Mouse (Mus musculus): Measurements from ENCODE around the gene Sarm1. TPM values are rescaled to one million over a fixed set of nuclear protein-coding genes. Genes with fewer than 3 reads are reported as not detected.

Sarm1 gene
- polyA plus RNA-seq, 2 experiments from 2014 or later, result 1.0 to 1.7 TPM

- no peak for ATAC-seq
Measured at GRCm38 (mm10) chr11:78463286-78464036, 34.1 kb downstream of the Sarm1 start.

- no peak for ATAC-seq
Measured at GRCm38 (mm10) chr11:78462669-78463068, 34.9 kb downstream of the Sarm1 start.

GRCm38 (mm10) chr11:78461894-78462293 is 35.7 kb downstream of the Sarm1 start:
- no peak for ATAC-seq

DNA sequence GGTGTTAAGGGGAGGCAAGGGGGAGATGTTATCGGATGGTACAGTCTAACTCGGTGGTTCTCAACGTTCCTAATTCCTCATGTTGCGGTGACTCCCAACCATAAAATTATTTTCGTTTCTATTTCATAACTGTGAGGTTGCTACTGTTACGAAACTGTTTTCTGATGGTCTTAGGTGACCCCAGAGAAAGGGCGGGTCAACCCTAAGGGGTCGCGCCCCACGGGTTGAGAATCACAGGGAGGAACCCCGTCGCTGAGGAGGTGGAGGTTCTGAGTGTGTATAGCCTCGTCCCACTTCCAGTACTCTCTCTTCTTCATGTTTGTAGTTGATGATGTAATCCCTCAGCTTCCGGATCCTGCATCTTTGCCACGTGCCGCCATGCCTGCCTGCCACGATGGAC is 38.8 kb downstream of the Sarm1 start:
- ATAC-seq, result no peak

GRCm38 (mm10) chr11:78455308-78455707 is 42.2 kb downstream of the Sarm1 start:
- no peak for ATAC-seq

DNA sequence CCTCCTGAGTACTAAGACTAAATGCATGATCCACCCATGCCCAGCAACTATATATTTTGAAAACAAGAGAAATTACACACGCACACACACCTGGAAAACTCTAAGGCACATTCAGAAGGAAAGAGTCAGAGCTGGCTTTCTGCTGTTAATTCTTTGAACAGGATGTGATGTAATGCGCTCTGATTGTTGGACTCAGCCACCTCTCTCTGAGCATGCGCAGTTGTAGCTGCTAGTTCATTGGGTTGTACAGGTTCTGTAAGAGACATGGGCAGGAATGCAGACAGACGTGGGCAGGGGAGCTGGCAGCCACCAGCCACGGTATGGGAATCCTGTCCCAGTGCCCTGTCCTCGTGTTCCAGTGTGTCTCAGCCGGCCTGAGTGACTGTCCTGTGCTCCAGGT is 43.3 kb downstream of the Sarm1 start:
- ATAC-seq, result no peak

DNA sequence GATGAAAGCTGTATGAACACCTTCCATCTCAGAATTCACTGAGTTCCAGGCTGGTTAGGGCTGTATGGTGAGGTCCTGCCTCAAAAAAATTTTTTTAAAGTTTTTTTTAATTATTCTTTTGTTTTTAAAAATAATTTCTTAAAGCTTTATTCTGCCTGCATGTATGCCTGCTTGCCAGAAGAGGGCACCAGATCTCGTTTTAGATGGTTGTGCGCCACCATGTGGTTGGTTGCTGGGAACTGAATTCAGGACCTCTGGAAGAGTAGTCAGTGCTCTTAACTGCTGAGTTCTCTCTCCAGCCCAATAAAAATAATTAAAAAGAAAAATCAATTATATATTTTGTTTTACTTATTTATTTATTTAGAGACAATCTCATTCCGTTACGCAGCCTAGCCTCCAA is 43.9 kb downstream of the Sarm1 start:
- ATAC-seq, result no peak

- ATAC-seq, result no peak
Measured at GRCm38 (mm10) chr11:78450337-78450736, 47.2 kb downstream of the Sarm1 start.

- ATAC-seq, result no peak
Measured at GRCm38 (mm10) chr11:78448242-78448641, 49.3 kb downstream of the Sarm1 start.

DNA sequence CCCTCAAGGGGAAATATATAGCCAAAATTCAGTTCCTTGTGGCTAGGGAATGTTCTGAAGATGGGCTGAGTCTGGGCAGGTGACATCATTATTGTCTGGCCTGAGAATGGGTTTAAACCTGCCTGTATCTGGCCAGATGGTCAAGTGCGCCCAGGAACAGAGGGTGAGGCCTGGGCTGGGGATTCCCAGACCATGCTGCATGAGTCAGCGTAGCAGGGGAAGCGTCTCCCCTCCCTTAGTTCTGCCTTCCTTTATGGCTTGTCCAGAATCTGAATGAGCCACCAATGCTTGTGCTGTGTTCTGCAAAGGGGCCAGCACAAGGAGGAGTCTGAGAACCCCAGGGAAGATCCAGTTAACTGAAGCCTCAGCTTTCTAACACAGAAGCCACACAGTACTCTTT is 50.4 kb downstream of the Sarm1 start:
- no peak for ATAC-seq

DNA sequence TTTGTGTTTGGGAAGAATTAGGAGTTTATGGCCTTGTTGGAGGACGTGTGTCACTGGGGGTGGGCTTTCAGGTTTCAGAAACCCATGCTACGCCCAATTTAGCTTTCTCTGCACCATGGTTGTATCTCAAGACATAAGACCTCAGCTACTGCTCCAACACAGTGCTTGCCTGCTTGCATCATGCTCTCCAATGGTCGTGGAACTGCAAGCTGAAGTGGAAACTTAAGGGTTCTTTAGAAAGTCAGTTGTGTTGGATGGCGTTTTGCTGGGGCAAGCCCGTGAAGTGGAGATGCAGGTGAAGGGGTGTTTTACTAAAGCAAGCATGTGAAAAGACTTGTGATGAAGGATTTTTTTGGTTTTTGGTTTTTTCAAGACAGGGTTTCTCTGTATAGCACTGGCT is 54.4 kb downstream of the Sarm1 start:
- ATAC-seq, result no peak

GRCm38 (mm10) chr11:78438399-78438930 is 59.1 kb downstream of the Sarm1 start:
- ATAC-seq, result no peak

GRCm38 (mm10) chr11:78437182-78437581 is 60.4 kb downstream of the Sarm1 start:
- no peak for ATAC-seq

DNA sequence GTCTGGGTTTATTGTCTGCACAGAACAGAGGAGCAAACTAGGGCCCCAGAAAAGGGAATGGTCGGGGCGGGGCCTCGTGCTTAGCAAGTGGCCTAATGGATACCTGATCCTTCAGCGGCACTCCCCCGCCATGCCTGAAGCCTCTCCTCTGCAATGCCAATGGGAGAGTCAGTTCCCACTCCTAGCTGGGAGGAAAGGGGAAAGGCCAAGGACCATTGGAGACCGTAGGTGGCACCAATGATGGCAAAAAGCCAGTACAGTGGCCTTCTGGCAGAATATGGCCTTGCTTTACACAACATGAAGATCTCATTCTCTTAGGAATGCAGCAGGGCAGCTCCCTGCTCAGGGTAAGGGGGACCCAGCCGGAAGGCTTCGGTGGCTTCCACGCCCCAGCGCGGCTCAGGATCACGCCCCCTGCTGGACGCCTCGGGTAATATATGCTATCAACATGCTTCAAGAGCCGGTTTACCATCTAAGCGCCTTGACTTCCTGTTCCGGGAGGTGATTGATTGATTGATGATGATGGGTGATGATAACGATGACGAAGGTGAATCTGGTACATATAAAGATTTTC is 61.7 kb downstream of the Sarm1 start:
- no peak for ATAC-seq

DNA sequence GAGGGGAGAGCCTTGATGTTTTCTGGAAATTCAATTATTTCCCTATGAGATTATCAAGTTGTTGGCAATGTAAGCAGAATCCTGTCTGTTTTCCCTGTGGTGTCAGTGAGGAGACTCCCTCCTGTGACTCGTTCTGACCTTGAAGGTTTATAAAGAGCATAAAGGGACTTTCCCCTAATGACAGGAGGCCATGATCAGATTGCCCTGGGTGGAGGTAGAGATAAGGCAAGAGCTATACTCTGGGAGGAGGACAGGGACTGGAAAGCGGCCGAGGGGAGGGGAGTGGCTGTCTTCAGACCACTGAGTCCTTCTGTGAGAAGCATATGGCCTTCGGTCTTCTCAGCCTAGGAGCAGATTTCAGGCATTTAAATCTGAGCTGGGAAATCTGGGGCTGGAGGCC is 63.5 kb downstream of the Sarm1 start:
- ATAC-seq, result no peak

DNA sequence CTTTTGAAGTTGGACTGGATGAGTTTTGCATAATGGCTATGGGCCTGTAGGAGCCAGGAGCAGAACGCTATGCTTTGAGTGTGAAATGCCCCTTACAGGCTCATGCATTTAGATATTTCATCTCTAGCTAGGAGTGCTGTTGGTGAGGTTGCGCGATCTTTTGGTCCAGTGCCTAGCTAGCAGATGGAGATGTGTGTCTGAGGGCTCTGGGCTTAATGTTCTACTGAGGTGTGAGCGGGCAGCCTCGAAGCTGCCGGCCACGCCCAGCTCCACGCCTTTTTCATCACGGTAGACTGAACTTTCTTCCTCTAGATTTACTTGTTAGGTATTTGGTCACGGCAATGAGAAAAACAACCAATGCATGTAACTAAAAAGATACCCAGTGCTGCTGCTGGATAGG is 66.4 kb downstream of the Sarm1 start:
- ATAC-seq, result no peak

GRCm38 (mm10) chr11:78430195-78430878 is 67.2 kb downstream of the Sarm1 start:
- ATAC-seq, result no peak

- ATAC-seq, result no peak
Measured at GRCm38 (mm10) chr11:78428309-78428708, 69.2 kb downstream of the Sarm1 start.

DNA sequence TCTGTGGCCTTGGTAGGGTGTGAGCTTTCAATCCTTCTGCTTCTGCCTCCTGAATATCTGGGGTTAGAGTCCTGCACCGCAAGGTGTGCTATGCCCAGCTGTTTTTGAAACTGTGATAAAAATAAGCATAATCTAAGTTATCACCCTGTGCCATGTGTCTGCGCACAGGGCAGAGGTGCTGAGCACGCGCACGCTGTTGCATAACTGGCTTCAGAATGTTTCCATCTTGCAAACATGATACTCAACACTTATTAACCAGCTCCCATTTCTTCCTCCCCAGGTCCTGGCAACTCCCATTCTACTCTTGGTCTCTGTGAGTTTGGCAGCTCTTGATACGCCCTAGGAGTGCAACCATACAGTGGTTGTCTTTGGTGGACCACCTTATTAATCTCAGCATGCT is 69.9 kb downstream of the Sarm1 start:
- no peak for ATAC-seq

- no peak for ATAC-seq
Measured at GRCm38 (mm10) chr11:78425572-78425971, 72.0 kb downstream of the Sarm1 start.

DNA sequence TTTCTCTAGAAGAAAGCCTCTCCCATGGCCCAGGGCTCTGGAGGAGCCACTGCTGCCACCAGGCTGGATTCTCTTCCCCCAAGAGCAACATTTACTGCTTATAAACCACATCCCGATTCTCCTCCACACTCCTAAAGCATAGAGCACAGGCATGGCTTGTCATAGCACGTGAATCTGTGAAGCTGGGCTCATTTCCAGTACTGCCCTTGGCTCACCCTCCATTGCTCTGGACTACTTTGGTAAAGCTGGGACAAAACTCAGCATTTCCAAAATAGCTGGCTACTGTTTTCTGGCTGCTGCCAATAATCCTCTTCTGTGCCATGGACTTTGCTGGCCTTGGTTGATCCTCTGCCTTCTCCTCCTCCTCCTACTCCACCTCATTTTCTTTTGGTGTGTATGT is 73.2 kb downstream of the Sarm1 start:
- no peak for ATAC-seq
